Mouse (Mus musculus): ENCODE measurements around the gene Map3k1. TPM values are rescaled to one million over a fixed set of nuclear protein-coding genes. Genes with fewer than 3 reads are reported as not detected.

Map3k1 gene
- total and polyA plus RNA-seq, 3 experiments: 10.7 to 48.7 (median 13.4) TPM

GRCm38 (mm10) chr13:111807105-111807595 lies 1.6 kb downstream of the Map3k1 start:
- Histone ChIP-seq H3K27ac (ENCODE audit: insufficient read depth, low read depth) (peak overlapping the region; percentile 64), H3K4me2 (ENCODE audit: insufficient read depth, low read depth, poor library complexity, severe bottlenecking) (peak overlapping the region; percentile 73; the same call in 1 of the 2 replicates), H3K27me3 (replicated peaks) (no peaks in the 10 kb centered on the region), H3K4me3 (replicated peaks in 1 of 3; ENCODE audit: low read depth in 2 of 3, low read length in 2 of 3, poor library complexity in 1 of 3) (peak overlapping the region; percentile 75 to 92 (median 88)), H3K9ac (ENCODE audit: insufficient read depth, low read depth) (peak overlapping the region; percentile 81), H3K4me1 (ENCODE audit: control insufficient read depth in 1 of 2, insufficient read depth in 2 of 2) (peaks cover 17 to 35% of the 10 kb centered on the region in 2 experiments), H3K79me2 (replicated peaks; ENCODE audit: control insufficient read depth, extremely low read depth, insufficient read depth, poor library complexity, severe bottlenecking) (peaks cover 54% of the 10 kb centered on the region), H3K36me3 (replicated peaks in 1 of 2; ENCODE audit: control insufficient read depth in 1 of 2, insufficient read depth in 1 of 2, low read length in 1 of 2) (peaks cover 0 to 8% of the 10 kb centered on the region in 2 experiments), H3K9me3 (replicated peaks; ENCODE audit: low read length) (no peaks in the 10 kb centered on the region)
- DNase-seq (ENCODE audit: extremely low read depth): no peak
- TF ChIP-seq NELFE (IDR thresholded peaks at IDR 0.05; ENCODE audit: low read depth, low read length) (0 out of 2 replicates have a peak, but pooled peaks have one; percentile 22), MXI1 (IDR thresholded peaks at IDR 0.05; ENCODE audit: low read depth, low read length) (peak; percentile 50), RCOR1 (conservative IDR thresholded peaks at IDR 0.05; ENCODE audit: low read depth, low read length) (no peak), IRF4 (IDR thresholded peaks at IDR 0.05; ENCODE audit: low read depth, low read length) (0 out of 2 replicates have a peak, but pooled peaks have one; percentile 39), CHD1 (IDR thresholded peaks at IDR 0.05; ENCODE audit: low read depth, low read length) (peak; percentile 38; the same call in 1 of the 2 replicates), JUN (IDR thresholded peaks at IDR 0.05; ENCODE audit: insufficient read depth, low read depth, low read length) (no peak), USF2 (conservative IDR thresholded peaks at IDR 0.05; ENCODE audit: low read depth, low read length) (no peak), MAZ (IDR thresholded peaks at IDR 0.05; ENCODE audit: low read depth, low read length) (0 out of 2 replicates have a peak, but pooled peaks have one; percentile 15), CHD2 (IDR thresholded peaks at IDR 0.05; ENCODE audit: low read length) (no peak), TCF12 (IDR thresholded peaks at IDR 0.05; ENCODE audit: low read depth, low read length) (peak; percentile 43; the same call in 1 of the 2 replicates), HCFC1 (IDR thresholded peaks at IDR 0.05; ENCODE audit: low read depth, low read length) (no peak; the same call in 1 of the 2 replicates), BHLHE40 (IDR thresholded peaks at IDR 0.05; ENCODE audit: low read depth, low read length) (0 out of 2 replicates have a peak, but pooled peaks have one; percentile 25)
- dilution Hi-C loops (cut with MboI; ENCODE audit: extremely low pct_ligation_motif_present, extremely low pct_unique_long_range_greater_than_20kb, low sequenced_read_pairs): no loop called here
- in situ Hi-C loops (cut with MboI; ENCODE audit: low pct_ligation_motif_present, low pct_unique_long_range_greater_than_20kb, low sequenced_read_pairs): no loop called here

- DNase-seq (ENCODE audit: extremely low read depth): peak; percentile 85
- Histone ChIP-seq H3K27ac (ENCODE audit: insufficient read depth, low read depth) (peak overlapping the region; percentile 86), H3K79me2 (replicated peaks; ENCODE audit: control insufficient read depth, extremely low read depth, insufficient read depth, poor library complexity, severe bottlenecking) (peaks cover 65% of the 10 kb centered on the region), H3K4me3 (replicated peaks in 1 of 3; ENCODE audit: low read depth in 2 of 3, low read length in 2 of 3, poor library complexity in 1 of 3) (peak overlapping the region; percentile 25 to 92 (median 88)), H3K27me3 (replicated peaks) (no peaks in the 10 kb centered on the region), H3K36me3 (replicated peaks in 1 of 2; ENCODE audit: control insufficient read depth in 1 of 2, insufficient read depth in 1 of 2, low read length in 1 of 2) (peaks cover 0 to 16% of the 10 kb centered on the region in 2 experiments), H3K9me3 (replicated peaks; ENCODE audit: low read length) (no peaks in the 10 kb centered on the region), H3K4me2 (ENCODE audit: insufficient read depth, low read depth, poor library complexity, severe bottlenecking) (peak overlapping the region; percentile 90), H3K4me1 (ENCODE audit: control insufficient read depth in 1 of 2, insufficient read depth in 2 of 2) (peaks cover 26 to 46% of the 10 kb centered on the region in 2 experiments), H3K9ac (ENCODE audit: insufficient read depth, low read depth) (peak overlapping the region; percentile 81)
- in situ Hi-C loops (cut with MboI; ENCODE audit: low pct_ligation_motif_present, low pct_unique_long_range_greater_than_20kb, low sequenced_read_pairs): no loop called here
- dilution Hi-C loops (cut with MboI; ENCODE audit: extremely low pct_ligation_motif_present, extremely low pct_unique_long_range_greater_than_20kb, low sequenced_read_pairs): no loop called here
- TF ChIP-seq MEF2A (IDR thresholded peaks at IDR 0.05; ENCODE audit: borderline replicate concordance, low read depth, low read length) (peak; percentile 99), KAT2A (IDR thresholded peaks at IDR 0.05; ENCODE audit: insufficient replicate concordance, low read length) (0 out of 2 replicates have a peak, but pooled peaks have one; percentile 18), ZC3H11A (IDR thresholded peaks at IDR 0.05; ENCODE audit: low read depth, low read length) (no peak), USF1 (IDR thresholded peaks at IDR 0.05; ENCODE audit: low read depth, low read length) (no peak), E2F4 (IDR thresholded peaks at IDR 0.05; ENCODE audit: insufficient replicate concordance, low read depth, low read length) (no peak), ZKSCAN1 (IDR thresholded peaks at IDR 0.05; ENCODE audit: borderline replicate concordance, low read depth, low read length) (no peak), HCFC1 (IDR thresholded peaks at IDR 0.05; ENCODE audit: low read depth, low read length) (no peak; the same call in none of the 2 replicates), MAFK (IDR thresholded peaks at IDR 0.05; ENCODE audit: insufficient replicate concordance, low read length) (peak; percentile 55; the same call in 1 of the 2 replicates), NELFE (IDR thresholded peaks at IDR 0.05; ENCODE audit: low read depth, low read length) (0 out of 2 replicates have a peak, but pooled peaks have one; percentile 35), CTCF (conservative IDR thresholded peaks at IDR 0.05 in 1 of 2, IDR thresholded peaks at IDR 0.05 in 1 of 2; ENCODE audit: low read depth in 2 of 2, low read length in 2 of 2) (peak in 1 of 2 experiments; percentile 66; a peak in 2 of 4 replicates), POLR2AphosphoS2 (IDR thresholded peaks at IDR 0.05; ENCODE audit: low read depth, low read length) (peak; percentile 63; the same call in 1 of the 2 replicates), MXI1 (IDR thresholded peaks at IDR 0.05; ENCODE audit: low read depth, low read length) (peak; percentile 60), JUN (IDR thresholded peaks at IDR 0.05; ENCODE audit: insufficient read depth, low read depth, low read length) (no peak), POLR2A (IDR thresholded peaks at IDR 0.05; ENCODE audit: low read depth, low read length) (peak; percentile 36; the same call in 1 of the 2 replicates), CHD2 (IDR thresholded peaks at IDR 0.05; ENCODE audit: low read length) (peak; percentile 82), PAX5 (IDR thresholded peaks at IDR 0.05; ENCODE audit: low read length) (no peak), RAD21 (IDR thresholded peaks at IDR 0.05; ENCODE audit: low read depth, low read length) (peak; percentile 56), MYC (IDR thresholded peaks at IDR 0.05; ENCODE audit: low read depth, low read length) (peak; percentile 47; the same call in 1 of the 2 replicates), USF2 (conservative IDR thresholded peaks at IDR 0.05; ENCODE audit: low read depth, low read length) (no peak; the same call in 1 of the 2 replicates), MAX (IDR thresholded peaks at IDR 0.05; ENCODE audit: low read length) (0 out of 2 replicates have a peak, but pooled peaks have one; percentile 49), NRF1 (IDR thresholded peaks at IDR 0.05; ENCODE audit: low read depth, low read length) (no peak)
Measured at GRCm38 (mm10) chr13:111805738-111806722, 2.8 kb downstream of the Map3k1 start.
